Mouse (Mus musculus) hindbrain, postnatal 0 days (tissue): Measurements from ENCODE around the gene Gm10300. TPM values are rescaled to one million over a fixed set of nuclear protein-coding genes. Genes with fewer than 3 reads are reported as not detected.
A peak's percentile ranks its signal among the peaks of the same experiment; 100 is the strongest.

Experiments
- ATAC-seq: fragments of 200-750 bp; cut with Nextera tagmentation; 2 replicates; pipeline ENCODE4 v1.8.0; 2017; ENCODE audit warnings: mild to moderate bottlenecking, moderate TSS enrichment, moderate library complexity
- DNase-seq: peaks from one replicate; pipeline ENCODE4 v3.0.0-alpha.2; 2015; ENCODE audit warnings: low spot score
- H3K27ac ChIP-seq: fragments of 300-500 bp; sonication (generic); 2 replicates; pipeline ENCODE4 v1.5.1; 2014; ENCODE audit warnings: mild to moderate bottlenecking
- H3K27me3 ChIP-seq: fragments of 300-500 bp; sonication (generic); 2 replicates; pipeline ENCODE4 v1.6.1; 2014; ENCODE audit warnings: low read length, mixed read lengths; ENCODE audit not compliant: insufficient read depth
- H3K36me3 ChIP-seq: fragments of 300-500 bp; sonication (generic); 2 replicates; pipeline ENCODE4 v1.6.1; 2014; ENCODE audit warnings: low read length, mixed read lengths; ENCODE audit not compliant: insufficient read depth
- H3K4me1 ChIP-seq: fragments of 300-500 bp; sonication (generic); 2 replicates; pipeline ENCODE4 v1.6.1; 2014; ENCODE audit warnings: antibody characterized with exemption, low read length, mixed read lengths; ENCODE audit not compliant: insufficient read depth
- H3K4me2 ChIP-seq: fragments of 300-500 bp; sonication (generic); 2 replicates; pipeline ENCODE4 v1.6.1; 2014; ENCODE audit warnings: low read depth, mild to moderate bottlenecking, low read length, moderate library complexity, mixed read lengths
- H3K4me3 ChIP-seq: fragments of 300-500 bp; sonication (generic); 2 replicates; pipeline ENCODE4 v1.5.1; 2014; ENCODE audit warnings: low read length
- H3K9ac ChIP-seq: fragments of 300-500 bp; sonication (generic); replicated peaks from 2 replicates; pipeline ENCODE4 v1.6.1; 2014; ENCODE audit warnings: mild to moderate bottlenecking, low read length, moderate library complexity, mixed read lengths
- H3K9me3 ChIP-seq: fragments of 300-500 bp; sonication (generic); 2 replicates; pipeline ENCODE4 v1.6.1; 2016; ENCODE audit warnings: low read length, mixed read lengths
- CTCF ChIP-seq: IDR thresholded peaks from 2 replicates; pipeline ENCODE4 v1.5.1; 2016; ENCODE audit warnings: antibody characterized with exemption, control low read depth, low read depth
- WGBS: fragments of 180-500 bp; shearing (Covaris S2); extraction: QIAGEN DNeasy Blood & Tissue Kit; methylation state at CpG from one replicate; pipeline ENCODE4 v1.1.7; 2014; 5-methylcytosine and 5-hydroxymethylcytosine counted together
- polyA plus RNA-seq: library from polyadenylated mRNA; unstranded; fragments of >200 nt; fragmentation: Nextera tagmentation; extraction: Ambion mirVana; gene quantifications from 2 replicates; pipeline ENCODE4 v1.2.1, GENCODE M21; 2015
- total RNA-seq: library from RNA; depleted of rRNA; stranded (reverse); fragments of >200 nt; gene quantifications from 2 replicates; pipeline ENCODE4 v1.2.3, GENCODE M21; 2014

Gm10300 gene
- total and polyA plus RNA-seq, 2 experiments from 2014 or later = not detected

DNA sequence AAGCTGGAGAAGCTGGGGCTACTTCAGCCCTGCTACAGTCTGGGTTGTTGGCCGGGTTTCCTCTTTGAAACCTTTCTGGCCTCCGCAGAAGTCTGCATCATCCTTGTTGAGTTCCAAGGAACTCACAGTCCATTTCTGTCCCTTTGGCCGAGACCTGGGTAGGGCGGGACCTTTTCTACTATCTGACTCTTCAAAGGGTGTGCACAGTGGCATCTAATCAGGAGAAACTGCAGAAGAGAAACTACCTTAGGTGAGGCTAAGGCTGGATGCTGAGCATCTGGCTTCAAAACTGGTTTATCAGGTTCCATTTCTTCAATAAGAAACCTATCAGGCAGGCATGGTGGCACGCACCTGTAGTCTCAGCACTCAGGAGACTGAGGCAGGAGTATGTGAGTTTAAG, 9.9 kb upstream of the Gm10300 start:
- Histone ChIP-seq H3K9me3 (no peaks in the 10 kb centered on the region), H3K4me1 (peaks cover 6% of the 10 kb centered on the region; the same call in 1 of the 2 replicates), H3K27me3 (no peaks in the 10 kb centered on the region), H3K4me2 (no peak overlapping the region), H3K27ac (no peak overlapping the region), H3K36me3 (no peaks in the 10 kb centered on the region), H3K9ac (no peak overlapping the region), H3K4me3 (no peak overlapping the region)
- DNase-seq = no peak
- ATAC-seq = no peak
- WGBS = 89% methylated on average over 5 of the region's 5 CpGs
- no peak for TF ChIP-seq CTCF

DNA sequence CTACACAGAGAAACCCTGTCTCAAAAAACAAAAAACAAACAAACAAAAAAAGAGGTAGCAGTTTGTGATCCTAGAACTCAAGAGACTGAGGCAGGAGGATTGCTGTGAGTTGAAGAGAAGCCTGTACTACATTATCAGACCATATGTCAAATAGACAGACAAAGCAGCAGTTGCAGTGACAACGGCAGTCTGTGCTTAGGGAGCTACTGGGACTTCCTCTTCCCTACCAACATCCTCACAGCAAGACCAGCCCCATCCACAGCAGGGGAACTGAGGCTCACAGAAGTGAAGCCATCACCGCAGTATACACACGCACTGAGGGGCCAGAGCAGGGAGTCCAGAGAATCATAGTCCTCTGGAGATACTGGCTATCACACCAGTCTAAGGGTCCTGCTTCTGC, 8.9 kb upstream of the Gm10300 start:
- peaks cover 6% of the 10 kb centered on the region; the same call in 1 of the 2 replicates for H3K4me1 ChIP-seq
- 61% methylated on average over 3 of the region's 3 CpGs for WGBS
- ATAC-seq = no peak
- no peaks in the 10 kb centered on the region for H3K9me3 ChIP-seq
- no peaks in the 10 kb centered on the region for H3K36me3 ChIP-seq
- H3K4me2 ChIP-seq = 0 out of 2 replicates have a peak overlapping the region, but pooled peaks have one; percentile 10
- DNase-seq = no peak
- no peak overlapping the region for H3K9ac ChIP-seq
- H3K27me3 ChIP-seq = no peaks in the 10 kb centered on the region
- TF ChIP-seq CTCF = no peak
- no peak overlapping the region for H3K27ac ChIP-seq
- H3K4me3 ChIP-seq = no peak overlapping the region

DNA sequence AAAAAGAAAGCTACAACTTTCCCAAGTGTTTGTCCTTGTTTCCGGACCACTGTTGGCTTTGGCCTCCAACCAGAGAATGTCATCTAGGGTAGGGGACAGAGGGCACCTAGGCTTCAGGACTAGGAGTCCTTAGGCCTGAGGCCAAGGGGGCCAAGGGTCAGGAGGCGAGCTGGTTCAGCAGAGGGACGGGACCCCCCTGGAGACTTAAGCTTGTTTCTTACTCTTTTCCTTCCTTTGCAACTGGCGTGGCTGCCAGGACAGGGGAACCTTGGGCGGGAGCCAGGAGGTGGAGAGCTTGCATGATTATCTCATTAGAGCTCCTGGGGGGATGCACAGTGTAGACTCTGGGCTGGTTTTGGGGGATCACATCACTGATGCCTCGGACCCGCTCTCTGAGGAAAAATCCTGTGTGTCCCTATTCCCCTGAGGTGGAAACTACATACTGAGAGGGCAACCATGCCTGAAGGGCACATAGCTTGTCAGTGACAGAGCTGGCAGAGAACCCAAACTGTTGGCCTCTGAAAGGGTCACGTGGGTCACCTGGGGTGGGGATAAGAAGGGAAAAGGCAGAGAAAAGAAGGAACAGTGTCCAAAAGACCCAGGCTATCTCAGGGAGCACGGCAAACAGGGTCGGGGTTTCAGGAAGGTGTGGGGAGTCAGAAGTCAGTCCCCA, 8.3 kb upstream of the Gm10300 start:
- no peaks in the 10 kb centered on the region for H3K9me3 ChIP-seq
- DNase-seq (peak; percentile 43), ATAC-seq (no peak)
- no peak overlapping the region for H3K4me3 ChIP-seq
- peaks cover 6% of the 10 kb centered on the region; the same call in 1 of the 2 replicates for H3K4me1 ChIP-seq
- H3K4me2 ChIP-seq = 0 out of 2 replicates have a peak overlapping the region, but pooled peaks have one; percentile 10
- no peaks in the 10 kb centered on the region for H3K27me3 ChIP-seq
- H3K27ac ChIP-seq = no peak overlapping the region
- TF ChIP-seq CTCF = no peak
- 54% methylated on average over 10 of the region's 10 CpGs for WGBS
- H3K9ac ChIP-seq = no peak overlapping the region
- no peaks in the 10 kb centered on the region for H3K36me3 ChIP-seq

GRCm38 (mm10) chr4:132067112-132067937, 7.2 kb upstream of the Gm10300 start:
- no peaks in the 10 kb centered on the region for H3K36me3 ChIP-seq
- no peak overlapping the region for H3K4me3 ChIP-seq
- H3K9me3 ChIP-seq = no peaks in the 10 kb centered on the region
- H3K4me2 ChIP-seq = no peak overlapping the region
- WGBS = 86% methylated on average over 14 of the region's 14 CpGs
- no peaks in the 10 kb centered on the region for H3K27me3 ChIP-seq
- DNase-seq (no peak), ATAC-seq (no peak)
- no peak for TF ChIP-seq CTCF
- H3K9ac ChIP-seq = no peak overlapping the region
- H3K27ac ChIP-seq = no peak overlapping the region
- peaks cover 6% of the 10 kb centered on the region; the same call in 1 of the 2 replicates for H3K4me1 ChIP-seq

DNA sequence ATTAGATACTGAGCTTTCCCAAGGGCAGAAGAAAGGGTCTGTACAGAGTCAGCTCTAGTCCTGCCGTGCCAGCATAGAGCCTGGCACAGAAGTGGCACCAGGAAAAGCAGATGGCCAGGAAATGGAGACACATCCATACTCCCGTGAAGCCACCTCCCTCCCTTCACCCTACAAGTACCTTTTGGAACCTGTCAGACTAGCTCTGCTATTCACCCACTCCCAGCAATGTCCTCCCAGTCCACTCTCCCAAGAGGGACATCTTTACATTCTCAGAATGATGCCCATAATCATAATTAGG, 6.6 kb upstream of the Gm10300 start:
- H3K4me2 ChIP-seq = no peak overlapping the region
- DNase-seq (no peak), ATAC-seq (no peak)
- no peaks in the 10 kb centered on the region for H3K27me3 ChIP-seq
- H3K9ac ChIP-seq = no peak overlapping the region
- H3K9me3 ChIP-seq = no peaks in the 10 kb centered on the region
- no peaks in the 10 kb centered on the region for H3K36me3 ChIP-seq
- no peak overlapping the region for H3K27ac ChIP-seq
- 59% methylated on average over 2 of the region's 2 CpGs for WGBS
- H3K4me3 ChIP-seq = no peak overlapping the region
- no peak for TF ChIP-seq CTCF
- H3K4me1 ChIP-seq = peaks cover 6% of the 10 kb centered on the region; the same call in 1 of the 2 replicates

DNA sequence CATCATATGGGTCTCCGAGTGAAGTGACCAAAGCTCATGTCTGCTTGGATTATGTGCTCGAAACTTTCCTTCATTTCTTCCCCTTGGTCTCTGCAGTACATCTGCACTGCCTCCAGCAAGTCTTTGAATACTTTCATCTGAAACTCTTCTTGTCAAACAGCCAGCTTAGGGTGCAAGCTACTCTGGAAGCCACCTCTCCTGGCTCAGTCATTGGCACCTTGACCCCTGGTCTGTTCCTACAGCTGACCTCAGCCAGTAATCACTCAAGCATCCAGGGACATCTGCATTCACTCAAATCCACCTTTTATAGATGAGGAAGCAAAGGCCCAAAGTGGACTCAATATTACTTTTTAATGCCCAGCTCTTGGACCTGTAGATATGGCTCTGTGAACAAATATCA, 2.8 kb upstream of the Gm10300 start:
- WGBS = 91% methylated on average over 2 of the region's 2 CpGs
- Histone ChIP-seq H3K36me3 (no peaks in the 10 kb centered on the region), H3K4me2 (no peak overlapping the region), H3K27ac (no peak overlapping the region), H3K27me3 (peaks cover 4% of the 10 kb centered on the region; the same call in 1 of the 2 replicates), H3K9me3 (no peaks in the 10 kb centered on the region), H3K4me1 (peaks cover 10% of the 10 kb centered on the region; the same call in 1 of the 2 replicates), H3K4me3 (no peak overlapping the region), H3K9ac (no peak overlapping the region)
- DNase-seq = no peak
- TF ChIP-seq CTCF = no peak
- ATAC-seq = no peak
